Mouse (Mus musculus) frontal cortex, postnatal 10 days (tissue): ENCODE data around the gene Olfr577.

ENCODE experiments used
- DNase-seq, 2 experiments: peaks; one replicate each; pipeline ENCODE4 v3.0.0; 2022; ENCODE audit warnings: low spot score in 2 of 2, mixed read lengths in 1 of 2

The Olfr577 gene

DNA sequence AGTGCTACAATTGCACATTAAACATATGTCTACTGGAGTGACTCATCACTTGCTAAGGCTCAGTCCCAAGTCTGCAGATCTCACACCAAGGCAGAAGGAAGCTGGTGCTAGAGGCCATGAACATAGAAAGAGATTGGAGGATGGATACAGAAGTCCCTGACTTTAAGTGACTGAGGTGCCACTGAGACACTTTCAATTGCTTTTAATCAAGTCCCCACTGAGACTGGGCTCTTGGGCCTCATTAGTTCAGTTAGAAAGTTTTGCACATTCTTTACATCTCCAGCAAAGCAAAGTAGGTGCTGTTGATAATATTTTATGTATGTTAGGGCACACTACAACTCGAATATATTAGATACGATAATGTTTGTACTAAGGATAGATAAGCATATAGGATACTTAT, at the start of gene Olfr577:
TSS of gene Olfr577 (minus strand) at position 101 of the 400 bp plus-strand sequence.
- DNase-seq: no peak

DNA sequence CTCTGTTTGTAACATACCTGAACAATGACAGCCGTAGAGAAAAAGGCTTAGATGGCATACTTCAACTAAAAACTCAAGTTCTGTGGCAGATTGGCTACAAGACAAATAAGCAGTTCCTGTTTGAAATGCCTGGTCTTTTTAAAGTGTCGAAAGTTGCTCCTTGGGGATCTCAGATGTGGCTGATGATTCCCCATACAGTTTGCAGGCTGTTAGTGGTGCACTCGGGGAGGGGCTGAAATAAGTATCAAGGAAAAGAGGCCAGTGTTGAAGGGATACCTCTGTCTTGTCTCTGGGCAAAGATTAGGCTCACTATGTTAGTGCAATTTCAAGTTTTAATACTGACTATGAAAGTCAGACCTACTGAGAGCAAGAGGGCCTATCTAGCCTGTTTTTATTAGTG, 13.5 kb upstream of the Olfr577 start, which contains the start of gene Olfr578:
TSS of gene Olfr578 (minus strand) at position 101 of the 400 bp plus-strand sequence.
- DNase-seq: no peak

DNA sequence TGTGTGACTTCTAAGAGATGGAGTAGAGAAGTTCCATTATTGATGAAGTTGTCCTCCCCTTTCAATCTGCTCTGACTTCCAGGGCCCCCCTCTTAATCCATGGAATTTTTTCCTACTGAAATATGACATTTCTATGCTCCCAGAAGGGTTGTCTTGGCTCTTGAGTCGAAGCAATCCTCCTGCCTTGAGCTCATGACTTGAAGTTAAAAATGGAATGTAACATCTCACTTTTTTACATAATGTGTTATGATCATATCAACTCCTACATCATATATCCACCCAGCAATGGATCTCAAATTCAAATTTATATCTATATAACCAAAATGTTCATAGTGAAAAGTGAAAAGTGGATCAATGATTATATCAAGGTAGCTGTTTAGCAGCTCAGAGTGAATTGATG, 1.3 kb downstream of the Olfr577 start:
- no peak for DNase-seq

DNA sequence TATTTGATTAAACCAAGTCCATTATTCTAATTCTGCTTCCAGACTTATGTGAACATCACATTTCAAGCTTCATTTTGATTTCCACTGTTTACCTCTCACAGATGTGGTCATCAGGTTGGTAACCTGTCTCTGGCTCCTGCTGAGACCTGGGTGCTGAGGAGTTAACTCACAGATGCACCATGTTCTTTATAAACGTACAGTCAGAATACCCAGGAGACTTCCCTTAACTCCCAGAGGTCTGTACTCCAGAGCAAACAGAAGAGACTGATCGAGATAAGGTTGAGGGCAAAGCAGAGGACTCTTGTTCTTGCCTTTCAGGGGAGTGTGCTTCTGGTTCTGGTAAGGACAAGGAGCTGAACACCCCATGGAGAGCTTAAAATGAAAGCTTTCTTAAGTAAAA, 13.4 kb downstream of the Olfr577 start, which contains the start of gene Olfr576:
TSS of gene Olfr576 (plus strand) at position 301 of the 400 bp plus-strand sequence.
- no peak for DNase-seq

DNA sequence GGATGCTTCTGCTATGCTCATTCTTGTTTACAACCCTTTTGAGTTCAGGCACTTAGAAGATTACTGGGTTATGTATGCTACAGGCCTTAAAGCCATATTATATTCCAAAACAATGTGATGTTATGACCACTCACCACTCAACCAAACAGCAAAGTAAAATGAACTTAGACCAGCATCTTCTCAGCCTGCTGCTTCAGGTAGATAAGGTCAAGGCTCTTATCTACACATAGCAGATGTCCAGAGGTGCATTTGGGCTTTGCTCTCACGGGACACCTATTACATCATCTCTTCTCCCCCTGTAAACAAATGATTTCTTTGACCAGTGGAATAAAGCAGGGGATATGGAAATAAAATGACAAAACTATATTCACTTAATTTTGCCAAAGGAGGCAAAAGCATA, 17.1 kb downstream of the Olfr577 start, which contains the start of gene Olfr575:
TSS of gene Olfr575 (minus strand) at position 183 of the 400 bp plus-strand sequence.
- DNase-seq: no peak

DNA sequence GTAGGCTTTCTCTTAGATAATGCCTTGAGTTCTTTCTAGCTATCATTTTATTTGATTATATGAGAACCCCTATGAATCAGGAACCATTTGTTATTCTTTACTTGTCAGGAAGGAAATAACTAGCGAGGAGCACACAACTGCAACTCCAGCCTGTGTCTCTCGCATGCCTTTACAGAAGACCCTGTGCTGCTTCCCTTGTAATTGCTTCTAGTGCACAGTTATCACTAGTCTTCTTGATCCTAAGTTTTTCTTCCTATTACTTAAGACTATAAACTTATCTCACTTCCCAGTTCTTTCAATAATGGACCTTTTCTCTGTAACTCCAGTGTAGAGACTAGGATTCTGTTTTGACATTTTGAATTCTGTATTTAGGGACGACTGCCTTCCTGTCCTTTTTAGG, 17.6 kb downstream of the Olfr577 start:
- no peak for DNase-seq

DNA sequence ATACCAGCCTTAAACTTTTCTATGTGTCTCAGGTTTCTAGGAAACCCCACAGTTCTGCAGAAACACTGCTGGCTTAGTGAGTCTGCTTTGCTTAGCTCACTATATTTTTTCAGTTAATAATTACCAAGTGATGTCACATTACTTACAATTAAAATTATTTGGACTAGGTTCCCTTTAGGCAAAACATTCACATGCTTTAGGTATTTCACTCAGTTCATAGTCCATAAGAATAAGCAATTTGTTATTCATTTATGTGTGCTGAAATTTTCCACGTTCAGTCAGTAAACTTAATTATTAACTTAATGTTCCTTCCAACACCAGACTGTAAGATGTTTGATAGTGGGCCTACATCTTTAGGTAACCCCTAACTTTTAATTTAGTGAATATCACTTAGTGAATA, 25.0 kb downstream of the Olfr577 start:
- no peak for DNase-seq

DNA sequence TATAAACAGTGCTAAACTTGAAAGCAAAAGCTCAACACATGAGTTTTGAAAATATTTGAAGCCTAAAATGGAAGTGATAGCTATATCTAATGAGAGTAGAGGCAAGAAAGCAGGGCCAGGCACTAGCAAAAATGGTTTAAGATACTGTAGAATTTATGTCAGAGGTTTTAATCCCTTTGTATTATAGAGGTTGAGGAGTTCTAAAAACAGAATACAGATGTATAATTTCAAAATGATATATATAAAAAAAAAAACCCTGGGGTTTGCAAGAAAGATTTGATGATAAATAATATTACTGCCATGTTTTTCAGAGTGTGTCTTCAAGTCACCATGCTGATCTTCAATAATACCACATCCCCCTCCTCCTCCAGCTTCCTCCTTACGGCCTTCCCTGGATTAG, 27.6 kb downstream of the Olfr577 start, which contains the start of gene Olfr574:
TSS of gene Olfr574 (plus strand) at position 301 of the 400 bp plus-strand sequence.
- DNase-seq: no peak

DNA sequence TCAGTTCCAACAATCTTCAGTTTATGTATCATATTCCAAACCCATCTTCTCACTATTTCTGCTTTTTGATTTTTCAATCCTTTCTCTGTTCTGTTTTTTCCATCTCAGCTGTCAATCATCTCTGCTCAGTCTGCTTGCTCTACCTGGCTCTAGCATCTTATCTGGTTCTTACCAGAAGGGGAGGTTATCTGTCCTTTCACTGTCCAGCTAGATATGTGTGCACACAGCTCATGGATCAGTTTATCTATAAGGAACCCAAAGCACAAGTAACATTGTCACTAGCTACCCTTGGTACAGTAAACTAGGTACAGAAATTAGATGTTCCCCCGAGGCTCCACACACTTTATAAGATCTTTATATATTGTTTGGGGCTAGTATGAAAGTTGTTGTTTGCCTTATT, 32.3 kb downstream of the Olfr577 start:
- no peak for DNase-seq

DNA sequence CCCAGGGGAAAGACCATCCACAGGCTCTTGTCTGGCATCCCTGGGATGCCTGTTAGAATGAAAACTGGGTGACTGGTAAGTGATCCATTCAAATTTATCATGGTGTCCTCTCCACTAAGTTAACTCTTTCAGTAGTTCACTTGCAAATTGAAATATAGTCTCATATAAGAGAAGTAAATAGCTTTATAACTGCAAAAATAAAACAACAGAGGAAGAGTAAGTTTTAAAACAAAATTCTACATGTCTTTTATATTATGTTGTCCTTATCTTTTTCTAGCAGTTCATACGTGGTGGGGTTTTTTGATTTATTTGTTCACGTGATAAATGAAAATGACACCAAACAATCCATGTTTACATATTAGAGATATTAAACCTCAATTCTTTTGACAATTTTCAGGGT, 33.3 kb downstream of the Olfr577 start, which contains the start of gene Olfr573-ps1:
TSS of gene Olfr573-ps1 (minus strand) at position 101 of the 400 bp plus-strand sequence.
- no peak for DNase-seq

DNA sequence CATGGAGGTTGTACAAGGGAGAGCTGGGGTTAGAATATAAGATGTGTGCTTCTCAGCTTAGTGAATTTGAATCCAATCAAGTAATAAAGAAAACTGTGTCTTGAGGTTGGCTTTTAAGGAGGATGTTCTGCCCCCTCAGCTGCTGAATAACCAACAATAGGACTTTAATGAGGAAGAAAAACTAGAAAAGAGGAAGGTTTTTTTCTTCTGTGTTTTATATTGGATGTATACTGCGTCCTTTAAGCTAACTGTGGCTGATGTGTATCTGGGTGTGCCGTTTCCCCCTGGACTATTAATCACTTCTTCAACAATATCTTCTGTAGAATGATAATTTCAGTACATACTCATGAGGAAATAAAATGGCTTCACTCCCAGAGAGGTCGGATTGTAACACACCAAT, 48.6 kb downstream of the Olfr577 start:
- no peak for DNase-seq

DNA sequence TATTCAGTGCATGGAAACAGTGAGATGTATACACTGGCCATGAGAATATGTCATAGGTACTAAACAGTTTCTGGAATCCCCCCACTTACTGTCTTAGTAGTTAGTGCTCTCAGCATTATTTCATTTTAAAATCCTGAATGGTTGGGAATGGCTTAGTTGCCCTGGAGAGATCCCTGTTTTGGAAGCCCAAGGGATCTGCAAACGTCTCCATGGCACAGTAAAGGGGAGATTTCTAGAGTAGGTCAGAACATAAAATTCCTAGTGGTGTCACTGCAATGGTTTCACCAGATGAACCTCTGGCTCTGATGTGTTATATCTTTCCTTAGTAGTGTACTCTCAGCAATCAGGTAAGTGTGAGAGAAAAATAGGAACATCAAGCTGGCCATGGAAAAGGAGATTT, 51.6 kb downstream of the Olfr577 start, which contains the start of gene Olfr572:
TSS of gene Olfr572 (plus strand) at position 301 of the 400 bp plus-strand sequence.
- no peak for DNase-seq
